Mouse (Mus musculus) ovary, postnatal 14 days (tissue): ENCODE data around the gene Phactr1.

Experiments used
- DNase-seq: peaks from one replicate; pipeline ENCODE4 v3.0.0; 2022; ENCODE audit warnings: low spot score

The Phactr1 gene

GRCm38 (mm10) chr13:43030222-43030621 is 349.8 kb downstream of the Phactr1 start:
- no peak for DNase-seq

- DNase-seq, result no peak
Measured at GRCm38 (mm10) chr13:43032451-43032850, 352.0 kb downstream of the Phactr1 start.

GRCm38 (mm10) chr13:43036510-43036909 is 356.1 kb downstream of the Phactr1 start:
- no peak for DNase-seq

- no peak for DNase-seq
Measured at GRCm38 (mm10) chr13:43042766-43043165, 362.3 kb downstream of the Phactr1 start.

- DNase-seq, result no peak
Measured at GRCm38 (mm10) chr13:43048553-43048952, 368.1 kb downstream of the Phactr1 start.

- DNase-seq, result no peak
Measured at GRCm38 (mm10) chr13:43053201-43053600, 372.8 kb downstream of the Phactr1 start.

- DNase-seq, result no peak
Measured at GRCm38 (mm10) chr13:43055136-43055535, 374.7 kb downstream of the Phactr1 start.

GRCm38 (mm10) chr13:43057104-43057503 is 376.7 kb downstream of the Phactr1 start:
- no peak for DNase-seq

GRCm38 (mm10) chr13:43063355-43063754 is 382.9 kb downstream of the Phactr1 start:
- DNase-seq, result no peak

- DNase-seq, result no peak
Measured at GRCm38 (mm10) chr13:43068716-43069265, 388.4 kb downstream of the Phactr1 start.

- no peak for DNase-seq
Measured at GRCm38 (mm10) chr13:43070496-43070895, 390.1 kb downstream of the Phactr1 start.

GRCm38 (mm10) chr13:43070971-43071370 is 390.5 kb downstream of the Phactr1 start:
- no peak for DNase-seq

GRCm38 (mm10) chr13:43075456-43075855 is 395.0 kb downstream of the Phactr1 start:
- DNase-seq, result no peak

- DNase-seq, result no peak
Measured at GRCm38 (mm10) chr13:43077485-43077884, 397.1 kb downstream of the Phactr1 start.

GRCm38 (mm10) chr13:43085226-43085625 is 404.8 kb downstream of the Phactr1 start:
- DNase-seq, result no peak

GRCm38 (mm10) chr13:43094365-43094764 is 413.9 kb downstream of the Phactr1 start:
- DNase-seq, result peak; percentile 47

GRCm38 (mm10) chr13:43102943-43103342 is 422.5 kb downstream of the Phactr1 start:
- DNase-seq, result no peak

GRCm38 (mm10) chr13:43104496-43104895 is 424.1 kb downstream of the Phactr1 start:
- DNase-seq, result no peak

GRCm38 (mm10) chr13:43112280-43112679 is 431.9 kb downstream of the Phactr1 start:
- DNase-seq, result no peak

GRCm38 (mm10) chr13:43112707-43113106 is 432.3 kb downstream of the Phactr1 start:
- DNase-seq, result no peak

- DNase-seq, result no peak
Measured at GRCm38 (mm10) chr13:43113141-43113540, 432.7 kb downstream of the Phactr1 start.

GRCm38 (mm10) chr13:43122306-43123070 is 442.1 kb downstream of the Phactr1 start:
- no peak for DNase-seq

GRCm38 (mm10) chr13:43123895-43124682 is 443.7 kb downstream of the Phactr1 start:
- no peak for DNase-seq
